Mouse (Mus musculus) liver, postnatal 0 days (tissue): Measurements from ENCODE around the gene Slc43a1.

Experiments used
- CTCF ChIP-seq: sonication (generic); IDR thresholded peaks from 2 replicates; pipeline ENCODE4 v1.5.1; 2016; ENCODE audit warnings: antibody characterized with exemption, low read depth
- EP300 ChIP-seq: IDR thresholded peaks from 2 replicates; pipeline ENCODE4 v1.6.1; 2016; ENCODE audit warnings: antibody characterized with exemption, low read depth, mild to moderate bottlenecking

DNA sequence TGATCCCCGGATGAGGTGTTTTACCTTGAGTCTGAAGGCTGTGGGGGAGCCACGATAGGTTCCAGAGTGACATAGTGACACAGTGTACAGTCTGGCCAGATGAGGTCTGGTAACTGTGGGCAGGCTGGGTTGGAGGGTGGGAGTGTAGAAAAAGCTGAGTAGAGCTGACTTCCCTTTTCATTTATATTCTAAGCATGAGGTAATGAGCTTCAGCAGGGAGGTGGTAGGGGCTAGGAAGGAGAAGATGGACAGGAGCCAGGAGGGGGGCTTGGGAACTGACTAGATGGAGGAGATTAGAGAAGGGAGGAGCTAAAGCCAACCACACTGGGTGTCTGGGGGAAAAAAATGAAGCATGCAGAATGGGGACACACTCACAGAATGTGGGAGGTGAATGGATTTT lies 30.3 kb downstream of the Slc43a1 start:
- TF ChIP-seq EP300 = no peak
- TF ChIP-seq CTCF = no peak
